Mouse (Mus musculus): ENCODE results near the gene Gm48551. TPM values are rescaled to one million over a fixed set of nuclear protein-coding genes. Genes with fewer than 3 reads are reported as not detected.
A peak's percentile ranks its signal among the peaks of the same experiment; 100 is the strongest.

Gene Gm48551
- total RNA-seq, 2 experiments from 2014 or later: 3.4 to 5.0 TPM

DNA sequence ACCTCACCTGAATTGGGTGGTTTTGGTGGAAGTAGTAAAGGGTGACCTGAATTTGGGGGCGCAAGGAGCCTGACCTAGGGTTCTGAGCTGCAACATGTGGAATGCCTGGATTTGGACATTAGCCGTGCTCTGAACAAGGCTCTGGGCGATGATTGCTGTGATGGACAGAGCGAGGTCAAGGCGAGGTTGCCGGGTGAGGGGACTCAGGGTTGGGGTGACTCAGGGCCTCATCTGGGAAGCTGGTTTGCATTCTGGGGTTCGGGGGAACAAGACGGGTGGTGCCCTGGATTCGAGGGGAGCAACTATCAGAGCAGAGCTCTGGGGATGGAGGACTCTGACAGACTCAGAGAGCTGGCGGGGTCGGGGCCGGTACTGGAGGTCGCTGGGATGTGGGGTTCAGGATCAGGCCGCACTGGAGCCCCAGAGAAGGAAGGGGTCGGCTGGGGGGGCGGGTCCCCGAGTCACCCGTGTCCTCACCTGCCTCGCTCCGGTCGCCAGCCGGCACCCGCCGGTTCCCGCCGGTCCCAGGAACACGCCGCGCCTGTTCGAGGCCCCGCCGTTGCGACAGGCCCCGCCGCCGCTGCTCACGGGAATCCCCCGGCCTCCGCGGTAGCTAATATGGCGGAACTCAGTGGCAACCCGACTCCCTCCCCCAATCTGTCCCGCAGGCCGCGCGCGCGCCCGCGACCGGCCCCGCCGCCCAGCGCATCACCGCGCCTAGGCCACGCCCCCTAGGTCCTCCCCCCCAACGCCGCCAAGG is 6.3 kb upstream of the Gm48551 start, which contains the start of gene Fzr1:
TSS of gene Fzr1 (minus strand) at position 724 of the 760 bp plus-strand sequence.
- no peak for DNase-seq (ENCODE audit: extremely low spot score in 1 of 2, low spot score in 2 of 2)
- intact Hi-C loops (cut with DNase I): no loop called here

DNA sequence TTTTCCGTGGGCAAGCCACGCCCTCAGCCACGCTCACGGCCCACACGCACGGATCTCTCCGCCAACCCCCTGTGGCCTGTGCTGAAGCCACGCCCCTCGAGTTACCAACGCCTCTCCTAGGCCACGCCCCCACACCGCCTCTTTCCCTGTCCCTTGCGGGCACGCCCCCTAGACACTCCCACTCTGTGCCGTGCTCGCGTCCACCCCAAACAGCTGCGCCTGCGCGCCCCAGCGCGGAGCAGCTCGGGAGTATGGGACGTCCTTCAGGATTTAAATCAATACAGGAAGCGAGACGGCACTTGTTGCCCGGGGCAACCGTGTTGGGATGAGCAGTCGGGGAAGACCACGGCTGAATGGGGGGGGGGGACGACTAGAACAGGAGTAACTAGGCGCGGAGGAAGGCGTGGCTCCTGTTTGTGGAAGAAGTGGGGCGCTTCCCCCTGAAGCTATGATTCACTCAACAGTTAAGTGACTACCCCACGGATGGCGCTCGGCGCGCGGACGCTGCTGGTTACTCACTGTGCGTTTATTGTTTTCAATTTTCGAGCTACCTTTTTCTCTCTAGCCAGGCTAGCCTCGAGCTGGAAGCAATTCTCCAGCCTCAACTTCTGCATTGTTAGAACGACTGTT is 5.6 kb upstream of the Gm48551 start:
- peak; percentile 100 for DNase-seq (ENCODE audit: extremely low spot score in 1 of 2, low spot score in 2 of 2)
- intact Hi-C loops (cut with DNase I): no loop called here

DNA sequence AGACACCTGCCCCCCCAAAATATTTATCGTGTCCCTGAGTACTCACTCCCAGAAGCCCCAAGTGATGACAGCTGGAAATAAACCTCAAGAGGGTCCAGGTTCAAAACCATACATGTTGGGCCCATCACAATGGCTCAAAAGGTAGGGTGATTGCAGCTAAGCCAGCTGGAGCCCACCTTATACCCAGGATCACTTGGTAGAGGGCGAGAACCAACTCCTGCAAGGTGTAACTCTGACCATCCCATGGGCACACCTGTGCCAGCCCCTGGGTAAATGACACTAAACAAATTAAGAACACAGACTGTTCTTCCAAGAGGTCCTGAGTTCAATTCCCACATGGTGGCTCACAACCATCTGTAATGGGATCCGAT is 5.1 kb upstream of the Gm48551 start:
- no peak for DNase-seq (ENCODE audit: extremely low spot score in 1 of 2, low spot score in 2 of 2)
- intact Hi-C loops (cut with DNase I): no loop called here

GRCm38 (mm10) chr10:81379809-81380378 is 4.4 kb upstream of the Gm48551 start:
- intact Hi-C loops (cut with DNase I): no loop called here
- DNase-seq (ENCODE audit: extremely low spot score in 1 of 2, low spot score in 2 of 2): no peak

DNA sequence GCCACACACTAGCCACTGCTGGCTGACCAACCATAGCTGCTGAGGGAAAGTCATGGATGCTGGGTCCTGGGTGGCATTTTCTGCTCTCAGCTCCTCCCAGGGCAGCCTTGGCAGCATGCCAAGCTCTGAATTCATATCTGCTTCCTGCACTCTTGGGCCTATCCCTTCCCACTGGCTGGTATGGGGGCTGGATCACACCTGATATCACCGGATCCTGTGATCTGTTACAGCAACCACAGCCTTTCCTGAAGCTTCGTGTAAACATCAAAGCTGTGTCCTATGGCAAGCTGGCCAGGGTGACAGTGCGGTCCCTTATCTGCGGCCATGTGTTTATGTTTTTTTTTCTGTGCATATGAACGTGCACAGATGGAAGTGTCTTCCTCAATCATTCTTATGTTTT is 2.2 kb upstream of the Gm48551 start:
- intact Hi-C loops (cut with DNase I): no loop called here

GRCm38 (mm10) chr10:81384605-81384982 is 328 bp downstream of the Gm48551 start:
- DNase-seq (ENCODE audit: extremely low spot score in 1 of 2, low spot score in 2 of 2): no peak
- intact Hi-C loops (cut with DNase I): no loop called here

More for the DNA sequence above, 2.2 kb upstream of the Gm48551 start:
- DNase-seq (ENCODE audit: extremely low spot score in 1 of 2, low spot score in 2 of 2): no peak

DNA sequence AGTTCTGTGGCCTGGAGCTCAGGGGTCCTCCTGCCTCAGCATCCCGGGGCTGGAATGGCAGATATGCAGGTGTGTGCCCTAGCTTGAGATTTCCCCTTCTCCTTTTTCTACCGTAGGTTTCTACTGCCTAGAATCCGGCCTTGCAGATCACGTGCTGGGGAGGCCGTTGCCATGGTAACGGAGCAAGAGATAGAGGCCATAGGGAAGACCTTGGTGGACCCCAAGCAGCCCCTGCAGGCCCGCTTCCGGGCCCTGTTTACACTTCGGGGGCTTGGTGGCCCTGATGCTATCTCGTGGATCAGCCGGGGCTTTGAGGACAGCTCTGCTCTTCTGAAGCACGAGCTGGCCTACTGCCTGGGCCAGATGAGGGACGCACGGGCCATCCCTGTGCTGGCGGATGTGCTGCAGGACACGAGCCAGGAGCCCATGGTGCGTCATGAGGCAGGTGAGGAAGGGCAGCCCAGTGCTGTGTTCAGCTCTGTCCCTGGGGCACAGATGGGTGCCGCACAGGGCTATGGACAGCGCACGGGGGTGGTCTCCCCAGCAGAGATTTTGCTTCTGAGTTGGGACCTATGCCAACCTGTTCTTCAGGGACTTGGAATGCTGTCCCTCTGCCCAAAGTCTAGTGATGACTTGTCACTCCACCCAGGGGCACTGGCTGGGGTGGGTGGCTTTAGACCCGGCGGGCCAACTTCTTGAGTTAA is 1.5 kb downstream of the Gm48551 start:
- DNase-seq (ENCODE audit: extremely low spot score in 1 of 2, low spot score in 2 of 2): no peak
- intact Hi-C loops (cut with DNase I): no loop called here

DNA sequence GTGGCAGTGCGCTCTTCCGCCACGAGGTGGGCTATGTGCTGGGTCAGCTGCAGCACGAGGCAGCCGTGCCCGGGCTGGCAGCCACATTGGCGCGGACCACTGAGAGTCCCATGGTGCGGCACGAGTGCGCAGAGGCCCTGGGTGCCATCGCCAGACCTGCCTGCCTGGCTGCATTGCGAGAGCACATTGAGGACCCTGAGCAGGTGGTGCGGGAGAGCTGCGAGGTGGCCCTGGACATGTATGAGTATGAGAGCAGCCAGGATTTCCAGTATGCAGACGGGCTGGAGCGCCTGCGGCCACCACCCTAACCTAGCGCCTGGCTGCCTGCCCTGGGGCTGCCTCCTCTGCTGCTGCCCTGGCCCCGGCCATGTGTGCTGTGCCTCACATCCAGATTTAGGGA is 3.5 kb downstream of the Gm48551 start:
- intact Hi-C loops (cut with DNase I): no loop called here
- no peak for DNase-seq (ENCODE audit: extremely low spot score in 1 of 2, low spot score in 2 of 2)

DNA sequence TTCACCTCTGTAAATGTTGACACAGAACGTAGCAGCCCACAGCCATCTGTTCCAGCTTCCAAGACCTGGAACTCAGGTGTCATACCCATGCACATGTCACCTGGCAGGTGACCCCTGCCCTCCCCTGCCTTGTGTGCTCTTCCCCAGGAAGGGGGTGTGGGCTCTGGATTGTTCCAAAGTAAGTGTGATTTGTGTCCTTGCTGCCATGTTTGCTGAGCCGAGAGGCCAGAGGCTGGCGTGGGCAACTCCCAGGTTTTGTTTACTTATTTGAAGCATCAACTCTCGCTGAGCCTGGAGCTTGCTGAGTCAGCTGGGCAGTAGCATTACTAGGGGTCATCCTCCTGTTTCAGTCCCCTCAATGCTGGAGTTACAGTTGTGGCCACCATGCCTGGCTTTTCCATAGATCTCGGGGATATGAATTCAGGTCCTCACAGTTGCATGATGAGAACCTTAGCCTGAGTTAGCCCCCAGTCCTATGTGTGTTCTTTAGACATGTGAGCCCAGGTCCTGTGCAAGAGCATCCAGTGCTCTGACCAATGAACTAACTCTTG is 4.3 kb downstream of the Gm48551 start, which contains the start of gene Gm48552:
TSS of gene Gm48552 (plus strand) at position 501 of the 551 bp plus-strand sequence.
- no peak for DNase-seq (ENCODE audit: extremely low spot score in 1 of 2, low spot score in 2 of 2)
- intact Hi-C loops (cut with DNase I): no loop called here

GRCm38 (mm10) chr10:81389373-81389772 is 5.1 kb downstream of the Gm48551 start:
- intact Hi-C loops (cut with DNase I): no loop called here
- no peak for DNase-seq (ENCODE audit: extremely low spot score in 1 of 2, low spot score in 2 of 2)

- DNase-seq (ENCODE audit: extremely low spot score in 1 of 2, low spot score in 2 of 2): peak in 1 of 2 experiments; percentile 82
- intact Hi-C loops (cut with DNase I): no loop called here
Observed at GRCm38 (mm10) chr10:81389801-81390677, 5.8 kb downstream of the Gm48551 start.

DNA sequence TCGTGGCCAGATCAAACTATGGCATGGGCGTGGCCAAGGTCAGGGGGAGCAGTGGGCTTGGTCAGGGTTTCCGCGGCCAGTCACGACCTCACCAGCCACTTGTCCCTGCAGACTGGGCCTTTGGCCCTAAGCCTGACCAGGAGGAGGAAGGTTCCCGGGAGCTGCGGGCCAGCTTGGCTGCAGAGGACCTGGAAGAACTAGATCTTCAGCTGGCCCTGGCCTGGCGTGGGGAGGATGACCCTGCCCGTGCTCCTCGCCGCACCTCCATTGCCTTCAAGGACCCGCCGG is 6.4 kb downstream of the Gm48551 start:
- intact Hi-C loops (cut with DNase I): no loop called here
- DNase-seq (ENCODE audit: extremely low spot score in 1 of 2, low spot score in 2 of 2): no peak

DNA sequence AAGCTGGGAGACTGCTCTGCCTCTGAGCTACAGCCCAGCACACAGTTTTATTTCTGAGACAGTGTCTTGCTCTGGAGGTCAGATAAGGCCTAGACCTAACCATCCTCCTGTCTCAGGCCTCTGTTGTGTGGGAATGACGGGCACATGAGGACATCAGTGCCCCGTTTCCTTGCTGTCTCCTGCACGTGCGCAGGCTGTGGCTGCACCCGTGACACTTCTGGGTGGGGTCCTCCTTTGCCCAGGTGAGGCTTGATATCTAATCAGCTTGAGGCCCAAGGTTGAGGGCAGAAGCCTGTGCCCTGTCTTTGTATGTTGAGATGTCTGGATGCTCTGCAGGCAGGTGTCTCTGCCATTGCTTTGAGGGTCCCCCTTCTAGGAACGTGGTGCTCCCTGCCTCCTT is 8.0 kb downstream of the Gm48551 start:
- DNase-seq (ENCODE audit: extremely low spot score in 1 of 2, low spot score in 2 of 2): no peak
- intact Hi-C loops (cut with DNase I): no loop called here

- intact Hi-C loops (cut with DNase I): no loop called here
Observed at GRCm38 (mm10) chr10:81392781-81393185, 8.5 kb downstream of the Gm48551 start, which contains the start of gene Smim24. Gene Smim24, plus strand, starts transcription at chr10:81393051.

GRCm38 (mm10) chr10:81393456-81394063 is 9.3 kb downstream of the Gm48551 start:
- intact Hi-C loops (cut with DNase I): loop anchor here (2.0 kb wide), 1 partner anchor 57 kb away; no protein-coding TSS in a partner anchor
- no peak for DNase-seq (ENCODE audit: extremely low spot score in 1 of 2, low spot score in 2 of 2)

More at GRCm38 (mm10) chr10:81392781-81393185, 8.5 kb downstream of the Gm48551 start, which contains the start of gene Smim24:
- DNase-seq (ENCODE audit: extremely low spot score in 1 of 2, low spot score in 2 of 2): no peak

DNA sequence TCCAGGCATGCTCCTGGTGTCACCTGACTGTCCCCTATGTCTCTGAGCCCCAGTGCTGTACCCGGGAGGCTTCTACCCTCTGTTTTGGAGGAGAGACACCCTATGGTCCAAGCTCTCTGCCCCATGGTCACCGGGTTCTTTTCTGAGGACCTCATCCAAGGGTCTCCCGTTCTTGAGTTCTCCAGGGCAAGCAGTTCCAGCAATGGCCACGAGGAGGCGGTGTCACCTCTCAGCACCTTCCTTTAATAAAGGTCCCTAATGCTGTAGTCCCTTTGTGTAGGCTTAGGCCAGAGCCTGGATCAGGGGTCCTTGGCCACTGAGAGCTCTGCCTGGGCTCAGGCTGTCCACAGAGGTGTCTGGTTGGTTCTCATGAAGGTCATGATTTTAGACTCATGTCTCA is 10.9 kb downstream of the Gm48551 start:
- no peak for DNase-seq (ENCODE audit: extremely low spot score in 1 of 2, low spot score in 2 of 2)
- intact Hi-C loops (cut with DNase I): loop anchor here (2.0 kb wide), 1 partner anchor 56 kb away; no protein-coding TSS in a partner anchor

- no peak for DNase-seq (ENCODE audit: extremely low spot score in 1 of 2, low spot score in 2 of 2)
- intact Hi-C loops (cut with DNase I): loop anchor here (2.0 kb wide), 1 partner anchor 55 kb away; no protein-coding TSS in a partner anchor
Observed at GRCm38 (mm10) chr10:81395865-81396264, 11.6 kb downstream of the Gm48551 start.

DNA sequence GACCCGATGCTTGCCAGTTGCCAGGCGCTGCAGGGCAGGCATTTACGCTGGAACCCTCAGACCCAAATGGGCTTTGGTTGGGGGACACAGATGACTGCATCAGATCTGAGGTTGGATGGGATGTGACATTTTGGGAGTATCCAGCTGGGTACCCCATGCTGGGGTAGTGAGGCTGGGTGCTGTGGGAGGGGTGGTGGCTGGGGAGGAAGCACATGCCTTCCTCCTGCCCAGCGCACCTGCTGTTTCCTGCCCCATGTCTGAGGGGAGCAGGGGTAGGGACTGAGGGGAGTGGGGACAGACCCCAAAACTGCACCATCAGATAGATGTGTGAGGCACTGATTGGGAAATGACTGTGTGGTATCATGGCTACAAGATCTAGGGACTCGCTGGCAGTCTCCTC is 12.5 kb downstream of the Gm48551 start:
- DNase-seq (ENCODE audit: extremely low spot score in 1 of 2, low spot score in 2 of 2): no peak
- intact Hi-C loops (cut with DNase I): no loop called here
